Mouse (Mus musculus): ENCODE measurements around the gene Robo3. TPM values are rescaled to one million over a fixed set of nuclear protein-coding genes. Genes with fewer than 3 reads are reported as not detected.

The Robo3 gene
- polyA plus RNA-seq, 1 experiment from 2014 or later = not detected

DNA sequence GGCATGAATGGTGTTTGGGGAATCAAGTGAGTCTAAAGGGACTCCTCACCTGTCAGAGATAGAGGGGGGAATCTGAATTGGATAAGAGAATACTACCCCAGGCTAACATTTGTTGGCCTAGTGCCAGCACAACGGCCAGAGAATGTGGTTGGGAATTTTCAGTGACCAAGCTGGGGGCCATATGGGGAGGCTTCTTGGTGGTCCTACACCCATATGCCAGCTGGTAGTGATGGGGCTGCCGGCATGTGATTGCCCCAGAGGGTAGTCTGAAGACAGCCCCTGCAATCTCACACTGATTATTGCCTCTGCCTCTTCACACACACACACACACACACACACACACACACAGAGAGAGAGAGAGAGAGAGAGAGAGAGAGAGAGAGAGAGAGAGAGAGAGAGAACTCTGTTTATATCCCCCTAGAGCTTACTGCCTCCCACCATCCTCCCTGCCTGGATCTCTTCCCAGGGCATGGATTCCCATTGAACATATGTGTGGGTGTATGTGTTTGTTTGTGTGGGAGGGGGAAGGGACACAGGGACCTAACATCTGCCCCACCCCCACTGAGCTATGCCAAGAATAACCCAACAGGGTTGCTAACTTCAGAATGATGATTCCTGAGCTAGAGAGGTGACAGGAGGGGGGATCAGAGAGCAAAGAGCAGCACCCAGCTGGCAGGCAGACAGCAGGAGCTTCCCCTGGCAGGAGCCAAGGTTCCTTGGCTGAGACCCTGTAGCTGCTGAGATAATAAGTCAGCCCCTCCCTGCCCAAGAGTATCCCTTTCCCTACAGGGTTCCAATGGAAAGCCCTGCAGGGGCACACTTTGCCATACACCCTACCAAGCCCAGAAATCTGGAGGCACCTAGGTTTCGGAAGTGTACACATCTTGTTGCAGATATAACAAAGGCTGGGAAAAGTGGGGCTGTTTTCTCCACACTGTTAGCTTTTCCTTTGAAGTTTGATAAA is 5.0 kb upstream of the Robo3 start:
- Histone ChIP-seq H3K27ac (no peak overlapping the region), H3K36me3 (ENCODE audit: inconsistent target) (no peaks in the 10 kb centered on the region), H3K4me3 (ENCODE audit: inconsistent target) (no peak overlapping the region), H3K79me2 (ENCODE audit: inconsistent target) (no peaks in the 10 kb centered on the region)
- 58% methylated on average over 3 of the region's 3 CpGs for WGBS (ENCODE audit: missing documents)

DNA sequence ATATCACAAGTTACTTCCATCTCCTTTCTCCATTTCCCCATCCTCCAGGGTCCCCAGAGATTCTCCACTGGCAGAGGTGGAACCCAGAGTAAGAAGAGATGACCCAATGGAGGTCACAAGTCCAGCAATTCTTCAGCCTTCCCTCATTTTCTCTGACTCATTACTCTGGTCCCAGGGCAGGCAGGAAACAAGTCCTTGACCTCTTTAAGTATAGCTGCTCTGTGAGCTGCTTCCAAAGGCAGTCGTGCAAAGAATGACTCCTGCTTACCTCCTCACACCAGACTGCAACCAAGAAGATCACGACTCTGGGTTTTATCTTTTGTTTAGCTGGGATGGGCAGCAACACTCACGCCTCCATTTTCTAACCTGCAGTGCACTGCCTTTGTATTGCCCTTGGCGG is 2.6 kb upstream of the Robo3 start:
- Histone ChIP-seq H3K4me3 (ENCODE audit: inconsistent target) (no peak overlapping the region), H3K27ac (no peak overlapping the region), H3K79me2 (ENCODE audit: inconsistent target) (no peaks in the 10 kb centered on the region), H3K36me3 (ENCODE audit: inconsistent target) (no peaks in the 10 kb centered on the region)
- WGBS (ENCODE audit: missing documents) = 23% methylated on average over 4 of the region's 4 CpGs

DNA sequence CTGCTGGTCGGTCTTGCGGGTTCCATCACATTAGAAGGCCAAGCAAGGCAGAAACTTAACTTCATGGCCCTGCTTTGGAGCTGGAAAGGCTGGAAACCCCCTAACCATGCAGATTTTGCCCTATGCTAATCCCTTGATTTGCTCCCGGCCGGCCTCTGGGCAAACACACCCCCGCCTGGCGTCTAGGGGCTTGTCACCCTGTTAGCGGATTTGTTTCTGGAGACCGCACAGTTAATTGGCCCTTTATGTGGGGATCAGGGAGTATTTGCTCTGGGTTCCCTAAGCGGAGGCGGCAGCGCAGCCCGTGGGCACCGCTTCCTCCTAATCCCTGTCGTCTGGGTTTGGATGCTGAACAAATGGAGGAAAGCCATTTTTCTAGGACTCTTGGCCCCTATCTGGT is 1.9 kb upstream of the Robo3 start:
- WGBS (ENCODE audit: missing documents) = 22% methylated on average over 14 of the region's 14 CpGs
- Histone ChIP-seq H3K36me3 (ENCODE audit: inconsistent target) (no peaks in the 10 kb centered on the region), H3K27ac (no peak overlapping the region), H3K79me2 (ENCODE audit: inconsistent target) (no peaks in the 10 kb centered on the region), H3K4me3 (ENCODE audit: inconsistent target) (no peak overlapping the region)

DNA sequence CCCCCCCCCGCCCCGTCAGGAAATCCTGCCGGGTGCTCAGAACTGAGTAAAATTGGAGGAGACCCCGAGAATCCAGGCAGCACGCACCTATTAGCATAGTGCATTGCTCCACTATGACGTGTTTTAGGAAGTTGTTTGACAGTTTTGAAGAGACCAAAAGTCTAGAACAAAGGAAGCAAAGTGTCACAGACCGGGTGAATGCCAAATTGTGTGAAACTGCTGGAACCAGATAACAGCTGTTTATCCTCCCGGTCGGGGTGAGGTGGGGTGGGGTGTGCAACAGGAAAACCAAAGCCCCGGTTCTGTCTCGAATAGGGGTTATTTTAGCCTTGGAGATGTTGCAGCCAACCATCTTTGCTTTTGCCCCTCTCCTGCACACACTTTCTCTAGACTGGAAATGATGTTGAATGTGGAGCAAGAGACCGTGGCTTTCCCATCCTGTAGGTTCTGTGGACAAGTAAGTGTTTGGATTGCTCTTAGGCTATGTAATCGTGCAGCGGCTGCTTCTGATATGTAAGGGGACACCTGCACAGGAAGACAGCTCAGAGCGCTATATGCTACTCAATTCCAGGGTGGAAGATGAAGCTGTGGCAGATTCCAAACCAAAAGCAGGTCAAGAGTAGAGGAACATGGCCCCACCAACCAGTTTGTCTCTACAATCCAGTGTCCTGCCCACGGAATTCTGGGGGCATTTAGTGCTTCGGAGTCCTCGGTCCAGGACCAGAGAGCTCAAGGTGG is 946 bp upstream of the Robo3 start:
- H3K27ac ChIP-seq = no peak overlapping the region
- no peaks in the 10 kb centered on the region for H3K36me3 ChIP-seq (ENCODE audit: inconsistent target)
- no peaks in the 10 kb centered on the region for H3K79me2 ChIP-seq (ENCODE audit: inconsistent target)
- WGBS (ENCODE audit: missing documents) = 4% methylated on average over 16 of the region's 18 CpGs
- H3K4me3 ChIP-seq (ENCODE audit: inconsistent target) = no peak overlapping the region

DNA sequence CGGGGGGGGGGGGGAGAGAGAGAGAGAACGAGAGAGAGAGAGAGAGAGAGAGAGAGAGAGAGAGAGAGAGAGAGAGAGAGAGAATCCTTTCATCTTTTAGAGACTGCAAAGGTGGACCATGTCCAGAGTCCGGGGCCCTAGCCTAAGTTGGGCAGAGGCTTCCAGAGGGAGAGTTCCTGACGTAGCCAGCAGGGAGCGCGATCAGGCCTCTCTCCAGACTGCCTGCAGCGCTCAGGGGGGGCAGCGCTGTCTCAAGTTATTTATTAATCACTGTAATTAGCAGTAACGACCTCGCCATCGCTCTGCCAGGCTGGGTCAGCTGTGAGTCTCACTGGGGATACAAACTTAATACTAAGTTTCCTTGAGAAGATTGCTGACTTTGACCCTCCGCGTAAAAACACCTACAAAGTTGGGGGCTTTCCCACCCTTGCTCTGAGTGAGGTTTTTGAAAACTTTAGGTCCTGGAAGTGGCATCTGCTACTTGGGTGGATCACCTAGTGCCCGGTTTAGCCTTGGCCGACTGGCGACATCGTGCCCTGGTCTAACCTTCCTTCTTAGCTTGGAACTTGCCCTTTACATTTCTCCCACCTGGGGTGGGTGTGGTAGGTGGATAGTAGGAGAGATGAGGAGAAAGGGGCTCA is 900 bp downstream of the Robo3 start:
- H3K27ac ChIP-seq = no peak overlapping the region
- H3K4me3 ChIP-seq (ENCODE audit: inconsistent target) = no peak overlapping the region
- 6% methylated on average over 16 of the region's 17 CpGs for WGBS (ENCODE audit: missing documents)
- no peaks in the 10 kb centered on the region for H3K79me2 ChIP-seq (ENCODE audit: inconsistent target)
- no peaks in the 10 kb centered on the region for H3K36me3 ChIP-seq (ENCODE audit: inconsistent target)

DNA sequence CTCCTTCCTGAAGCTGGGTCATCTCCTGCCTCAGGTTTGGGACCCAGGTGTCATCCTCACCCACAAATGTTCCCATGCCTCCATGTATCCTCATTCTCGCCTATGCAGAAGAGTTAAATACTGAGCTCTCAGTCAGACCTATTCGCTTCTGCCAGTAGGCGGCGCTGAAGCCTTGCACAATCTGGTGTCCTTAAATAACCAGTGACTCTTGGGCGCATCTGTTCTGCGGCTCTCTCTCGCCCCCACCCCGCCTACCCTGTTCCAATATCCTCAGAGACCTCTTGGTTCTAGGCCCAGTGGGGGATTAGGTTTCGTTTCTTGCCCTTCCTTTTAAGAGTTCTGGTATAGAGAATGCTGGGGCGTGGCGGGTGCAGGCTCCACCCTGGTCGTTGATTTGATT is 2.5 kb downstream of the Robo3 start:
- Histone ChIP-seq H3K4me3 (ENCODE audit: inconsistent target) (no peak overlapping the region), H3K27ac (no peak overlapping the region), H3K79me2 (ENCODE audit: inconsistent target) (no peaks in the 10 kb centered on the region), H3K36me3 (ENCODE audit: inconsistent target) (no peaks in the 10 kb centered on the region)
- WGBS (ENCODE audit: missing documents) = 4% methylated on average over 12 of the region's 12 CpGs

DNA sequence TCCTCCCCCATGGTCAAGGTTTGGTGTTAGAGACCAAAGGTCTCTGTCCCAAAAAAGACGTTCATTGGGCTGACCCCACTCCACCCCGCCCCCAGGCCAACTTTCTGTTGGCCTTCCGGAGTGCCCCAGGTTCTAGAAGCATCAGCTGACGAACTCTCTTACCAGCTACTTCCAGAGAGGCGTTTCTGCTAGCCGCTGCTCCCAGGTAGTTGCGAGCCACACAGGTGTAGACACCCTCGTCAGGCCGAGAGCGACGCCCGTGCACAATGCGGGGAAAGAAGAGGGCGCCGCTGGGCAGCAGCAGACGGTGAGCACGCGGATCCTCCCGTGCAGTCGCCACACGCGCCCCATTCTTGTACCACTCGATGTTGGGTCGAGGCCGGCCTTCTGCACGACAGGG is 3.7 kb downstream of the Robo3 start:
- Histone ChIP-seq H3K27ac (no peak overlapping the region), H3K4me3 (ENCODE audit: inconsistent target) (no peak overlapping the region), H3K36me3 (ENCODE audit: inconsistent target) (no peaks in the 10 kb centered on the region), H3K79me2 (ENCODE audit: inconsistent target) (no peaks in the 10 kb centered on the region)
- 33% methylated on average over 26 of the region's 26 CpGs for WGBS (ENCODE audit: missing documents)

DNA sequence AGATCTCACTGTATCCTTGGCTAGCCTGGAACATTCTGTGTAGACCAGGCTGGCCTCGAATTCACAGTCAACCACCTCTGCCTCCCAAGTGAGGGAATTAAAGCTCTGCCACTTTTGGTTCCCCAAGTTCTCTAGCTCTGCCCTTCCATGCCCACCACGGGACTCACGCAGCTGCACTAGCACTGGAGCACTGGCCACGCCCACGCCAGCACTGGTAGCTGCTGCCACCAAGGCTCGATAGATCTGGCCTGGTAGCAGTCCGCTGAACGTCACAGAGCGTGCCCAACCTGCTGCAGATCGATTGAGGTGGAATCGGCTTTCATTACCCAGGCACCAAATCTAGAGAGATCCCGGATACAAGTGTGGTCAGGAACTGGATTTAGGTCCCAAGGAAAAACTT is 11.8 kb downstream of the Robo3 start:
- Histone ChIP-seq H3K79me2 (ENCODE audit: inconsistent target) (no peaks in the 10 kb centered on the region), H3K36me3 (ENCODE audit: inconsistent target) (no peaks in the 10 kb centered on the region), H3K27ac (no peak overlapping the region), H3K4me3 (ENCODE audit: inconsistent target) (no peak overlapping the region)
- 18% methylated on average over 12 of the region's 12 CpGs for WGBS (ENCODE audit: missing documents)

DNA sequence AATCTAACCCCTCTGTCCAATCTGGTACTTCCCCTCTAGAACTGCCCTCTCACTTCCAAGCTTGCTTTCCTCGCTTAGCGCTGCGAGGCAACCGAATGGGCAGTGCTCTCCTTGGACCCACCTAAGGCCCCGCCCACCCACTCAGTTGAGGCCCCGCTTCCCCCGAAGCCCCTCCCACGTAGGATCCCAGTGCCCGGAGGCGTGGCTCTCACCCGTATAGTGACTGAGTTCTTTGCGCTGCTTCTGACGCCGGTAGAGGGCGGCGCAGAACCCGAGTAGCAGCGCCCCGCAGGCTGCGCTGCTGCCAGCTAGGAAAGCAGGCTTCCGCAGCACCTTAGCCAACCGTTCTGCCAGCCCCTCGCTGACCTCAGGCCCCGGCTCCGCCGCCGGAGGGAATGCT is 12.4 kb downstream of the Robo3 start:
- WGBS (ENCODE audit: missing documents) = under 1% methylated on average over 27 of the region's 27 CpGs
- Histone ChIP-seq H3K36me3 (ENCODE audit: inconsistent target) (no peaks in the 10 kb centered on the region), H3K4me3 (ENCODE audit: inconsistent target) (no peak overlapping the region)

DNA sequence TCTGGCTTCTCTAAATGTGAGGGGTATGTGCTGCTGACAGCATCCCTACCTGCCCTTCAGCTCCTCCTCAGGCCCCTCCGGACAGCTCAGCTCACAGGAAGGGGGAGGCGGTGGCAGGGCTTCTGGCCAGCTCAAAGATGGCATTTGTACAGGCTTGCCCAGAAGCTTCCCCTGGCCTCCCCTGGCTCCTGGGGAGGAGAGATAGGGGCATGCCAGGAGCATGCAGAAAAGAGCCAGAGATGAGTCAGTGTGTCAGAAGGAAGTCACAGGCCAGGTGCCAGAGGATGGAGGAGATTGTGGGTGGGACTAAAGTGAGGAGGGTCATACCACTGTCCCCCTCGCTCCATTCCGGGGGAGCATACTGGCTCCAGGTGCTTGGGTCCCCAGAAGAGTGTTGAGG is 14.3 kb downstream of the Robo3 start:
- no peaks in the 10 kb centered on the region for H3K79me2 ChIP-seq (ENCODE audit: inconsistent target)
- no peaks in the 10 kb centered on the region for H3K36me3 ChIP-seq (ENCODE audit: inconsistent target)
- H3K4me3 ChIP-seq (ENCODE audit: inconsistent target) = no peak overlapping the region
- 78% methylated on average over 4 of the region's 4 CpGs for WGBS (ENCODE audit: missing documents)
- H3K27ac ChIP-seq = no peak overlapping the region

More for the DNA sequence above, 12.4 kb downstream of the Robo3 start:
- Histone ChIP-seq H3K27ac (no peak overlapping the region), H3K79me2 (ENCODE audit: inconsistent target) (no peaks in the 10 kb centered on the region)

DNA sequence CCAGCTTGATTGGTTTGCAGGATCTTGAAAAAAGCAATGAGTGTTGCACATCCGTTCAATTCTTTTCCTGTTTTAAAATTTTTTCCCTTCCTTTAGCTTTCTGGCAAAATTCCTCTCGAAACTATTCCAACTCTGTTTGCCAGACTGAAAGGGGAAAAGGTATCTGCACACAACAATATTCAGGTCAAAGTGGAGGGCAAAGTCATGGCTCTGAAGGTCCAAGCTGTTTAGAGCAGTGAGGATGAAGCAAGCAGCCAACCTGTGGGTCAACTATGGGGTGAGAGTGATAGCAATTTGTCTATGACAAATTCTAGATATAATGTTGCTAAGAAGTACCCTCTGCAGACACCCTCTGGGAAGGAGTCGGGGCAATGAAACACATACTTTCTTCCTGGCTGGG is 18.4 kb downstream of the Robo3 start:
- 89% methylated on average over 3 of the region's 3 CpGs for WGBS (ENCODE audit: missing documents)
- H3K36me3 ChIP-seq (ENCODE audit: inconsistent target) = no peaks in the 10 kb centered on the region
- H3K4me3 ChIP-seq (ENCODE audit: inconsistent target) = no peak overlapping the region
- H3K79me2 ChIP-seq (ENCODE audit: inconsistent target) = no peaks in the 10 kb centered on the region
- no peak overlapping the region for H3K27ac ChIP-seq

DNA sequence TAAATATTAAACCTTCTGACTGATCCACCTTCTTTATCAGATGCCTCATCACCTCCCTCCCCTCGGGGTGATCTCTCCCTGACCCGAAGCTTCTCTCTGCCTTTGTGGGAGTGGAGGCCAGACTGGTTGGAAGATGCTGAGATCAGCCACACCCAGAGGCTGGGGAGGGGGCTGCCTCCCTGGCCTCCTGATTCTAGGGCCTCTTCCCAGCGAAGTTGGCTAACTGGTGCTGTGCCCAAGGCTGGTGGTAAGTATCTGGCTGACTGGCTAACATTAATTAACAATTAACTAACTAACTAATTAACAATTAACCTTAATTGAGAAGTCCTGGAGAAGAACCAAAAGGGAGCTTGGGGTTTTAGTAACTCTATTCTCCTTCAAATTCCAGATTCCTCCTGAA is 20.1 kb downstream of the Robo3 start:
- Histone ChIP-seq H3K4me3 (ENCODE audit: inconsistent target) (no peak overlapping the region), H3K36me3 (ENCODE audit: inconsistent target) (no peaks in the 10 kb centered on the region), H3K79me2 (ENCODE audit: inconsistent target) (no peaks in the 10 kb centered on the region), H3K27ac (no peak overlapping the region)
- 77% methylated on average over 3 of the region's 3 CpGs for WGBS (ENCODE audit: missing documents)

DNA sequence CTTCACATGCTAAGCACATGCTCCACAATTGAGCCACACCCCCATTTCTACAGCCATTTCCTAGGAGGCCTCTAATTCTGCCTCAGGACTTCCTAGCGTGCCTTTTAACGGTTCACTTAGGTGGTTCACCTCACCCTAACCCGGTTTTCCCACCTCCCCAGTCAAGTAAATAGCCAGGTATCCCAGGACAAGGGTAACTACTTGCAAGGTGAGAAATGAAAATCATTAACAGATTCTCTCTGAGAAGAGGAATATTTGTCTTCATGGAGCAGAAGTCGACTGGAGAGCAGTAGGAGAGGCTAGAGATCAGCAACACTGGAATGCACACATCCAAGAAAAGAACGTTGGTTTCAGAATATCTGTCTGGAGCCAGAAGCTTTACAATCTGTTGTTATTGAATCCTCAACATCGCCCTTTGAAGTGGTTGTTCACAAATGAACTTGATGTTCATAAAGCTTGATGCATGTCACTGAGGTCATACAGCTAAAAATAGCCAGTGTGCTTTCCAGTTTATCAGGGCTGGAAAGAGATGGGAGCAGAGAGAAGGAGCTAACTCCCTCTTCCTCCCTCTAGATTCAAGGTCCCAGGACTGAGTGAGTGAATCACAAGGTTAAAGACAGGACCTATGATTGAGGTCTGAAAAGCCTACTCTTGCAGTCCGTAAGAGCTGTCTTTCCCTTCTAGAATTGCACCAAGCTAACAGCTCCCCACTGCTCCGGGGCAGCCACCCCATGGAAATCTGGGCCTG is 23.2 kb downstream of the Robo3 start:
- WGBS (ENCODE audit: missing documents) = 90% methylated on average over 8 of the region's 8 CpGs
- H3K79me2 ChIP-seq (ENCODE audit: inconsistent target) = no peaks in the 10 kb centered on the region

DNA sequence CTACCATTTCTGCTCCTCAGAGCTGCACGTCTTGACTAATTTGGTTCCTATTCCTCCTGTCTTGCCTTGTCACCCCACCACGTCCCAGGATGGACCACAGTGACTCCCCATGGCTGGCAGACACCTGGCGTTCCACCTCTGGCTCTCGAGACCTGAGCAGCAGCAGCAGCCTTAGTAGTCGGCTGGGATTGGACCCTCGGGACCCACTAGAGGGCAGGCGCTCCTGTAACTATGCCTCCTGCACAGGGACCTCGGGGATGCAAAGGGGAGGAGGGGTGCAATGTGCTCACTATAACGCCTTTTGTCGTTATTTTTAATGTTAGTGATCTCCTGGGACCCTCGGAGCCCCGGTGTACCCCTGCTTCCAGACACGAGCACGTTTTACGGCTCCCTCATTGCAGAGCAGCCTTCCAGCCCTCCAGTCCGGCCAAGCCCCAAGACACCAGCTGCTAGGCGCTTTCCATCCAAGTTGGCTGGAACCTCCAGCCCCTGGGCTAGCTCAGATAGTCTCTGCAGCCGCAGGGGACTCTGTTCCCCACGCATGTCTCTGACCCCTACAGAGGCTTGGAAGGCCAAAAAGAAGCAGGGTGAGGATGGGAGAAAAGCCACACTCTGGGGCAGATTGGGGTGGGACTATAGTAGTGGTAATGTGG is 25.1 kb downstream of the Robo3 start:
- Histone ChIP-seq H3K27ac (no peak overlapping the region), H3K79me2 (ENCODE audit: inconsistent target) (no peaks in the 10 kb centered on the region), H3K4me3 (ENCODE audit: inconsistent target) (no peak overlapping the region), H3K36me3 (ENCODE audit: inconsistent target) (no peaks in the 10 kb centered on the region)
- WGBS (ENCODE audit: missing documents) = 90% methylated on average over 19 of the region's 19 CpGs

More for the DNA sequence above, 23.2 kb downstream of the Robo3 start:
- Histone ChIP-seq H3K4me3 (ENCODE audit: inconsistent target) (no peak overlapping the region), H3K27ac (no peak overlapping the region), H3K36me3 (ENCODE audit: inconsistent target) (no peaks in the 10 kb centered on the region)
